Mouse (Mus musculus) lung, embryonic 16.5 days (tissue): ENCODE results near the gene Stxbp6. TPM values are rescaled to one million over a fixed set of nuclear protein-coding genes. Genes with fewer than 3 reads are reported as not detected.

Source experiments
- ATAC-seq: fragments of 200-750 bp; cut with Nextera tagmentation; 2 replicates; pipeline ENCODE4 v1.8.0; 2017; ENCODE audit warnings: low read depth, mild to moderate bottlenecking, moderate library complexity
- H3K27ac ChIP-seq: fragments of 300-500 bp; sonication (generic); 2 replicates; pipeline ENCODE4 v1.5.1; 2014; ENCODE audit warnings: mild to moderate bottlenecking, control low read depth, low read length
- H3K27me3 ChIP-seq: fragments of 300-500 bp; sonication (generic); 2 replicates; pipeline ENCODE4 v1.6.1; 2014; ENCODE audit warnings: low read depth, low read length, mixed read lengths; ENCODE audit not compliant: control insufficient read depth, insufficient read depth
- H3K36me3 ChIP-seq: fragments of 300-500 bp; sonication (generic); 2 replicates; pipeline ENCODE4 v1.6.1; 2014; ENCODE audit warnings: low read length; ENCODE audit not compliant: control insufficient read depth, insufficient read depth
- H3K4me1 ChIP-seq: fragments of 300-500 bp; sonication (generic); replicated peaks from 2 replicates; pipeline ENCODE4 v1.6.1; 2014; ENCODE audit warnings: low read length, mixed read lengths; ENCODE audit not compliant: control insufficient read depth, insufficient read depth
- H3K4me2 ChIP-seq: fragments of 300-500 bp; sonication (generic); 2 replicates; pipeline ENCODE4 v1.6.1; 2014; ENCODE audit warnings: low read depth, low read length, control low read depth
- H3K4me3 ChIP-seq: fragments of 300-500 bp; sonication (generic); 2 replicates; pipeline ENCODE4 v1.5.1; 2014; ENCODE audit warnings: mild to moderate bottlenecking, low read length, control low read depth
- H3K9ac ChIP-seq: fragments of 300-500 bp; sonication (generic); 2 replicates; pipeline ENCODE4 v1.6.1; 2014; ENCODE audit warnings: low read length, control low read depth
- H3K9me3 ChIP-seq: fragments of 300-500 bp; sonication (generic); 2 replicates; pipeline ENCODE4 v1.6.1; 2016; ENCODE audit warnings: low read length; ENCODE audit not compliant: control insufficient read depth
- WGBS: fragments of 180-500 bp; shearing (Covaris S2); extraction: QIAGEN DNeasy Blood & Tissue Kit; methylation state at CpG from one replicate; pipeline ENCODE4 v1.1.7; 2014; 5-methylcytosine and 5-hydroxymethylcytosine counted together
- polyA plus RNA-seq: library from polyadenylated mRNA; unstranded; fragments of >200 nt; fragmentation: Nextera tagmentation; extraction: Ambion mirVana; gene quantifications from 2 replicates; pipeline ENCODE4 v1.2.1, GENCODE M21; 2015

Stxbp6 gene
- polyA plus RNA-seq, 1 experiment from 2014 or later = 14.2 TPM

- no peak overlapping the region for H3K27ac ChIP-seq
- 56% methylated on average over 4 of the region's 4 CpGs for WGBS
- H3K4me2 ChIP-seq = no peak overlapping the region
- peaks cover 8% of the 10 kb centered on the region; the same call in 1 of the 2 replicates for H3K4me1 ChIP-seq
- 0 out of 2 replicates have a peak, but pooled peaks have one; percentile 24 for ATAC-seq
- no peaks in the 10 kb centered on the region for H3K27me3 ChIP-seq
- no peak overlapping the region for H3K4me3 ChIP-seq
- H3K9ac ChIP-seq = no peak overlapping the region
- no peaks in the 10 kb centered on the region for H3K9me3 ChIP-seq
- no peaks in the 10 kb centered on the region for H3K36me3 ChIP-seq
Measured at GRCm38 (mm10) chr12:44992847-44993246, 81.7 kb downstream of the Stxbp6 start.

- no peaks in the 10 kb centered on the region for H3K9me3 ChIP-seq
- H3K27me3 ChIP-seq = no peaks in the 10 kb centered on the region
- H3K9ac ChIP-seq = no peak overlapping the region
- no peak overlapping the region for H3K4me2 ChIP-seq
- WGBS = 55% methylated on average over 9 of the region's 9 CpGs
- H3K4me1 ChIP-seq = peaks cover 9% of the 10 kb centered on the region; the same call in 1 of the 2 replicates
- no peak overlapping the region for H3K4me3 ChIP-seq
- H3K36me3 ChIP-seq = no peaks in the 10 kb centered on the region
- ATAC-seq = no peak
- no peak overlapping the region for H3K27ac ChIP-seq
Measured at GRCm38 (mm10) chr12:44990379-44990778, 84.1 kb downstream of the Stxbp6 start.

GRCm38 (mm10) chr12:44989011-44989410, 85.5 kb downstream of the Stxbp6 start:
- Histone ChIP-seq H3K27ac (no peak overlapping the region), H3K36me3 (no peaks in the 10 kb centered on the region), H3K9ac (no peak overlapping the region), H3K4me1 (peaks cover 9% of the 10 kb centered on the region; the same call in 1 of the 2 replicates), H3K4me3 (no peak overlapping the region), H3K27me3 (no peaks in the 10 kb centered on the region), H3K9me3 (no peaks in the 10 kb centered on the region), H3K4me2 (no peak overlapping the region)
- WGBS = 84% methylated on average over 4 of the region's 4 CpGs
- no peak for ATAC-seq

GRCm38 (mm10) chr12:44987762-44988161, 86.7 kb downstream of the Stxbp6 start:
- peak; percentile 82 for ATAC-seq
- Histone ChIP-seq H3K4me3 (no peak overlapping the region), H3K4me2 (no peak overlapping the region), H3K36me3 (no peaks in the 10 kb centered on the region), H3K27me3 (no peaks in the 10 kb centered on the region), H3K9me3 (no peaks in the 10 kb centered on the region), H3K27ac (peak overlapping the region; percentile 35), H3K9ac (no peak overlapping the region), H3K4me1 (peaks cover 9% of the 10 kb centered on the region; the same call in 1 of the 2 replicates)
- 29% methylated on average over 1 of the region's 1 CpGs for WGBS

GRCm38 (mm10) chr12:44979316-44979848, 95.1 kb downstream of the Stxbp6 start:
- no peak overlapping the region for H3K9ac ChIP-seq
- H3K4me3 ChIP-seq = no peak overlapping the region
- no peaks in the 10 kb centered on the region for H3K9me3 ChIP-seq
- H3K4me1 ChIP-seq = no peaks in the 10 kb centered on the region
- no peak overlapping the region for H3K4me2 ChIP-seq
- no peaks in the 10 kb centered on the region for H3K27me3 ChIP-seq
- no peak for ATAC-seq
- 56% methylated on average over 5 of the region's 5 CpGs for WGBS
- no peaks in the 10 kb centered on the region for H3K36me3 ChIP-seq
- no peak overlapping the region for H3K27ac ChIP-seq

- Histone ChIP-seq H3K4me2 (no peak overlapping the region), H3K27ac (peak overlapping the region; percentile 20; the same call in 1 of the 2 replicates), H3K27me3 (no peaks in the 10 kb centered on the region), H3K4me3 (no peak overlapping the region), H3K9ac (no peak overlapping the region), H3K36me3 (no peaks in the 10 kb centered on the region), H3K9me3 (no peaks in the 10 kb centered on the region), H3K4me1 (no peaks in the 10 kb centered on the region)
- ATAC-seq = peak; percentile 38; the same call in 1 of the 2 replicates
- 53% methylated on average over 3 of the region's 3 CpGs for WGBS
Measured at GRCm38 (mm10) chr12:44975266-44975665, 99.2 kb downstream of the Stxbp6 start.

GRCm38 (mm10) chr12:44971477-44971876, 103.0 kb downstream of the Stxbp6 start:
- Histone ChIP-seq H3K4me3 (no peak overlapping the region), H3K9me3 (no peaks in the 10 kb centered on the region; the same call in 1 of the 2 replicates), H3K27me3 (no peaks in the 10 kb centered on the region), H3K9ac (no peak overlapping the region), H3K36me3 (no peaks in the 10 kb centered on the region), H3K27ac (no peak overlapping the region), H3K4me2 (no peak overlapping the region), H3K4me1 (no peaks in the 10 kb centered on the region)
- WGBS = 53% methylated on average over 2 of the region's 2 CpGs
- peak; percentile 43; the same call in 1 of the 2 replicates for ATAC-seq

GRCm38 (mm10) chr12:44967448-44967847, 107.1 kb downstream of the Stxbp6 start:
- H3K9me3 ChIP-seq = no peaks in the 10 kb centered on the region; the same call in 1 of the 2 replicates
- H3K9ac ChIP-seq = no peak overlapping the region
- H3K36me3 ChIP-seq = no peaks in the 10 kb centered on the region
- no peaks in the 10 kb centered on the region for H3K4me1 ChIP-seq
- no peaks in the 10 kb centered on the region for H3K27me3 ChIP-seq
- no peak overlapping the region for H3K4me3 ChIP-seq
- 74% methylated on average over 1 of the region's 1 CpGs for WGBS
- H3K27ac ChIP-seq = no peak overlapping the region
- no peak for ATAC-seq
- H3K4me2 ChIP-seq = no peak overlapping the region

GRCm38 (mm10) chr12:44957474-44957873, 117.0 kb downstream of the Stxbp6 start:
- H3K36me3 ChIP-seq = no peaks in the 10 kb centered on the region
- no peaks in the 10 kb centered on the region for H3K27me3 ChIP-seq
- H3K4me1 ChIP-seq = no peaks in the 10 kb centered on the region
- no peak for ATAC-seq
- H3K27ac ChIP-seq = no peak overlapping the region
- no peak overlapping the region for H3K4me2 ChIP-seq
- 88% methylated on average over 3 of the region's 3 CpGs for WGBS
- H3K9me3 ChIP-seq = no peaks in the 10 kb centered on the region
- no peak overlapping the region for H3K4me3 ChIP-seq
- H3K9ac ChIP-seq = no peak overlapping the region
